Mouse (Mus musculus) adrenal gland, postnatal 14 days (tissue): Measurements from ENCODE around the gene Cacna2d4. TPM values are rescaled to one million over a fixed set of nuclear protein-coding genes. Genes with fewer than 3 reads are reported as not detected.
A peak's percentile ranks its signal among the peaks of the same experiment; 100 is the strongest.

ENCODE experiments used
- DNase-seq: peaks from one replicate; pipeline ENCODE4 v3.0.0; 2021; ENCODE audit warnings: mixed read lengths
- total RNA-seq: library from RNA; stranded (reverse); gene quantifications from 2 replicates; pipeline ENCODE4 v1.2.3, GENCODE M21; 2021

The Cacna2d4 gene
- total RNA-seq, 1 experiment from 2014 or later = not detected

GRCm38 (mm10) chr6:119220297-119220696, 16.0 kb upstream of the Cacna2d4 start:
- peak; percentile 67 for DNase-seq

DNA sequence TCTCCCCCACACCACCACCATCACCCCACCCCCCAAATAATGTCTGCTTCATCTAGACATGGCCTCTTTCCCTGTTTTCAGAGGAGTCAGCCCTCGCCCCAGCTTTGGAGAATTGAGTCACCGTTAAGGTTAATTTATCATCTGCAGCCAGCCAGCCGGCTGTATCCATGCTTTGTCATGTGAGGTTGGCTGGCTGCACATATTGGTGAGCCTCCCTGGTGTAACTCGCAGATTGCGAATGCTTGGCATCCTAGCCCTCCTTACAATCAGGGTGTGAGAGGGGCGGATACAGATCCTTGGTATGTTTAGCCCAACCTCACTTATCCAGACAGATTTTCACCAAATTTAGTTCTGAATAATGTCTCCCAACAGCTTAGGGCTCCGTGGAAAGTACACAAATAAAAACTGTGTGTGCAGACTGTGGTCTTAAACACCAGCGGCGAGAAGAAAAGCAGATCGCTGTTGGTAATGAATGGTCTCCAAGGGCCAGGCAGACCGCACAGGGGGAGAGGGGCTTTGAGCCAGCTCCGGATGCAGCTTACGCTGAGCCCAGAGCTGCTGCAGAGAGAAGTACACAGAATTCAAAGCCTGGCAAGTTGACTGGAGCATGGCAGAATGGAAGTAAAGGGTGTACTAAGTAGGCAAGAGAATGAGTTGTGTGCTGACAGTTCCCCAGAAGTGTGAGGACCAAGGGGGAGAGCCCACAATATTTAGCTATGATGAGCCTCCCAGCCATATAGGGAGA, 11.7 kb upstream of the Cacna2d4 start:
- peak; percentile 41 for DNase-seq

- DNase-seq = no peak
Observed at GRCm38 (mm10) chr6:119225226-119225625, 11.1 kb upstream of the Cacna2d4 start.

DNA sequence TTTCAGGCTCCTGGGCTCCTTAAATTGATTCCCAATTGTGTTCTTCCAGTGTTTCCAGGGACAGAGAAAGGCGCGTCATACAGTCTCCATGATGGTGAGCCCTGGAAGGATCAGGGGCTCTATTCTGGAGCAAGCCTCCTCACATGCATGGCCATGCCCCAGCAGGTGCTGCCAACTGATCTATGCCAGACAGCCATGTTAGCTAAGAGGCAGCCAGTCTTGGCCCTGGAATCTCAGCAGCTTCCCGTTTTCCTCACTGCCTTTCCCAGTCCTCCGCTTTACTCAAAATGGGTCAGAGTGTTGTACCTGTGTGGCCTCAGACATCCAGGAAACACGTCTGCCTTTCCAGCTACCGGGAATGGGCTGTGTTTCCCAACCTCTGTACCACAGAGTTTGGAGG, 10.6 kb upstream of the Cacna2d4 start:
- no peak for DNase-seq

DNA sequence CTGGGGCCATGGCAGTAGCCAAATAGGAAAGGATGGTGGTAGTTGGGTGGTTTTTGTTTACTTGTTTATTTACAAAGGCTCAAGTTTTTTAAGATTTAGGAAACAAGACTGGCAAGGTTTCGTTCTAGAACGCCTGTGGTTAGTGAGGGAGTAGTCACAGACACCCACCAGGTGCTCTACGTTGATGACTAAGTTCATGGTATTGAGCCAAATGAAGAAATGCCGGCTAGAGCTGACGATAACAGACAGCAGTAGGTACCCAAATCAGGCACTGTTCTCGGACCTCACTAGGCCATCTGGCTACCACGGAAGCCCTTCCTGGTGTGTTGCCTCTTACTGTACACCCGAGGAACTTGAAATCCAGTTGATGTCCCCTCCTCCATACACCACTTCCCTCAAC, 9.3 kb upstream of the Cacna2d4 start:
- no peak for DNase-seq

DNA sequence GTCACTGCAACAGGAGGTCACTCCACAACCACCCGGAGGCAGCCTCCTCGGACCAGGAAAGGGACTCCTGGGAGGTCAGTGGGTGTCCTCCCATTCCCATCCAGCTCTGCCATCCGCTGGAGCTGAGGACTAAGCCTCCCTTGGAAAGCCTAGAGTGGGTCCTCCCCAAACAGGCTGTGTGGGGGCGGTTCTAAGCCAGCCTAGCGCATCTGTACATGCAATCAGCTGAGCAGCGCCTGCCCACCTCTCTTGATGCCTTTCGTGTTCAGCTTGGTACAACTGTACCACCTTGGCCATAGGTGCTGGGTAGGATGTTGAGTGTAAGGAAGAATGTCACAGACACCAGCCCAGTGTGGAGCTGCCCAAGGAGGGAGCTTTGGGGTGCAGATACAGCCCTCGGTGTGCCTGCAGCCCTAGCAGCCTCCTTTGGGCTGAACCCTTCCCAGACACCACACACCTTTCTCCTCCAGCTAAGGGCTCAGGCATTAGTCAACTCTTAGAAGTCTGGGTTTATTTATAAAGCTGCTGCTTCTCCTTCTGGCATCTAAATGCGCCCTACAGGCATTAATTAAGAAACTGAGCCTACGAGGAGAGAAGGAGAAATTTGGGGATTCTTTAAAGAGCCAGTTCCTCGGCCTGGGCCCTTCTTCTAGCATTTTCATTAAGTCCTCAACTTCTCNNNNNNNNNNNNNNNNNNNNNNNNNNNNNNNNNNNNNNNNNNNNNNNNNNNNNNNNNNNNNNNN, 7.3 kb upstream of the Cacna2d4 start:
- no peak for DNase-seq

GRCm38 (mm10) chr6:119233066-119233465, 3.3 kb upstream of the Cacna2d4 start:
- DNase-seq = peak; percentile 56

DNA sequence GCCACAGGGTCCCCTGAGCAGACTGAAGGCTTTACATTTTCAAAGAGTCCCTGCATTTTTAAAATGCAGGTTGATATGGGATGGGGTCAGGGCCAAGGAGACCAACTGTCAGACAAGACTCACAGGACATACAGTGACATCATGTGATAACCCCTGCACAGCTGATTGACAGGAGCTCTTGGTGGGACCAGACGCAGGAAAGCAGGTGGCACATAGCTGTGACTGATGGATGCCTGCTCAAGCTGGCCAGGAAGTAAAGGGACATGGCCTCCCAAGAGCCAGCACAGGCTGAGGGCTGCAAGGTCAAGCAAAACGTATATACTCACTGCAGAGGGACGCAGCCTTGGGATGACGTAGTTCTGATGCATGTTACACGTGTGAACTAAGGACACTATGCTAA, 885 bp upstream of the Cacna2d4 start:
- no peak for DNase-seq

GRCm38 (mm10) chr6:119237427-119237989, 1.2 kb downstream of the Cacna2d4 start:
- peak; percentile 71 for DNase-seq

GRCm38 (mm10) chr6:119239341-119240005, 3.1 kb downstream of the Cacna2d4 start:
- DNase-seq = no peak

DNA sequence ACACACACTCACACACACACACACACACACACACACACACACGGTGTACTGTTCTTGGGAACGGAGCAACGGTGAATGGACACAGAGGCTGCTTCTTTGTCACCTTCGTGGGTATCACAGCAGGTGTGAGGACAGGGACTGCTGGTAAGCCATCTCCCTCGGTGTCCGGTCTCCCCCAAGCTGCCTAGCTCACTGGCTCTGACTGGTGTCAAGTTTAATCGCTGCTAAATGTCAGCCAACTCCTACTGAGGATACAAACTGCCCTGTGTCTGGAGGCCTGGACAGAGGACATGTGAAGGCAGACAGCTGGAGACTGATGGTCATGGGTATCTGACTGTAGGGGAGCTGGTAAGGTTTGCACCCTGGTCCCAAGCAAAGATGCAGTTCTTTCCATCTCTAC, 3.9 kb downstream of the Cacna2d4 start:
- DNase-seq = no peak

DNA sequence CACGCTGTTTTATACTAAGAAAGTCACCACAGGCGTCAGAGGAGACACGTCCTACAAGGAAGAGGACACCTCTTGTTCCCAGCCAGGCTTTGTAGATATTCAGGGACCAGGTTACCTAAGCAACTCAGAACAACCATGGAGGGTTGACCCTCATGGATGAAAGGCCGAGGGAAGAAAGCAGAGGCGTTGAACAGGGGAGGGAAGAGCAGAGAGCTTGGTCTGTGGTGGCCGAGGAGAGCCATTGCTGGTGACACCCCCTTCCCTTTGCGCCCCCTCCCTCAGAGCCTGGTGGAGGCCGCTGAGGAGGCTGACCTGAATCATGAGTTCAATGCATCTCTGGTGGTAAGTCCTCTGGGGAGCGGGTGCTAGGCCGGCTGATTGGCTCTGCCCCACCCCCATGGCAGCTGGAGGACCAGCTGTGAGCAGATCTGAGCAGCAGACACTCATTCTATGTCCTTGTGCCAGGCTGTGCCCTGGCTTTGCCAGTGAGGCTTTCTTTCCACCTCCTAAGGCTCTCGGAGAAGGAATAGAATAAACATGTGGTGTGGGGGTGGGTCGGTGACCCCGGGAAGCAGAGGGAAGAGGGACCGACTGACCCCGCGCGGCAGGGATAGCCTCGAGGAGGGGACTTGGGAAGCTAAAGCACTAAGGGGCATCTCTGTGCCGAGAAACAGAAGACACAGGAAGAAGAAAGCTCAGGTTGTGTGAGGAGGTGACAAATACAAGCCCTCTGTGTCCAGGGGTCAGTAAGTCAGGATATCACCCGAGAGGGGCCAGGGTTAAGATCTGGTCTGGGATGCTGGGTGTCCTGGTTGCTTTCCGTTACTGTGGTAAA, 4.8 kb downstream of the Cacna2d4 start:
- DNase-seq = no peak

DNA sequence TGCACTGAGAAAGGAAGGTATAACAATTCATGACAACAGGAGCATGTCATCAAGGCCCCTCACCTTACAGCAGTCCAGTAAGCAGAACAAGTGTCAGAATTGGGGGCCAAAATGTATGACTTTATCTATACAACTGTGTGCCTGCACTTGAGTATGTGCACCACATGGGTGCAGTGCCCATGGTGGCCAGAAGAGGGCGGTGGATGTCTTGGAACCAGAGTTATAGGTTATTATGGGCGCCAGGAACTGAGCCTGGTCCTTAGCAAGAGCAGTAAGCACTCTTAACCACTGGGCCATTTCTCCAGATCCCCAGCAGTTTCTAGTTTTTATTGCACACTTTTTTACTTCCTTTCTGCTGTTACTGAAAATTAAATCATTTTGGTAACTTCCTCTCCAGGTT, 9.8 kb downstream of the Cacna2d4 start:
- no peak for DNase-seq

DNA sequence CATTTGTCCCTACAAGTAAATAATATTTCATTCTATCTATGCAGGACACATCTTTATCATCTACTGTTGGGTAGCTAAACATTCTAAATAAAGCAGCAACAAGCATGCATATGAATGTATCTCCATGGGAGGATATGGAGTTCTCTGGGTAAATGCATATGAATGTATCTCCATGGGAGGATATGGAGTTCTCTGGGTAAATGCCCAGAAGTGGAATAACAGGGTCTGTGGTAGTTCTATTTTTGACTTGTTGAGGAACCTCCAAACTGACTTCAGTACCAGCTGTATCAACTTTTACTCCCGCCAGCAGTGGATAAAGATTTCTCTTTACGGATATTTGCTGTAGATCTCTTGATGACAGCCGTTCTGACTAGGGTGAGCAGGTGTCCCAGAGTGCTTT, 12.3 kb downstream of the Cacna2d4 start:
- DNase-seq = no peak

GRCm38 (mm10) chr6:119249726-119250125, 13.4 kb downstream of the Cacna2d4 start:
- no peak for DNase-seq

GRCm38 (mm10) chr6:119251704-119252103, 15.4 kb downstream of the Cacna2d4 start:
- no peak for DNase-seq

GRCm38 (mm10) chr6:119276713-119277112, 40.4 kb downstream of the Cacna2d4 start:
- DNase-seq = no peak

GRCm38 (mm10) chr6:119280761-119281160, 44.4 kb downstream of the Cacna2d4 start:
- DNase-seq = no peak

- no peak for DNase-seq
Observed at GRCm38 (mm10) chr6:119301310-119301709, 65.0 kb downstream of the Cacna2d4 start.

DNA sequence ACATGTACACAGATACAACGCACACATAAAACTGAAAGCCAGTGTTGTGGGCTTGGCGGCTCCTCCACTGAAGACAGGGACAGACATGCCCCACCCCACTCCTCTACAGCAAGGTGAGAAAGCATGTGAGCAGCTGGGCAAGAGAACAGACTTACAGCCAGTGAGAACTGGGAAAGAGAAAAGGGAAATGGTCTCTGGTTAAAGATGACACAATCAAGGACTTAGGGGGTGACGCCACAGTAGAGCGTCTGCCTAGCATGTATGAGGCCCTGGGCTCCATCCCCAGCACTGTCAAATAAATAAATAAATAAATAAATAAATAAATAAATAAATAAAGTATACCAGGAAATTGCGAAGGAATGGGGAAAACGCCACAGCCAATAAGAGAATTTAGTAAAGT, 67.0 kb downstream of the Cacna2d4 start:
- DNase-seq = no peak

- DNase-seq = no peak
Observed at GRCm38 (mm10) chr6:119307867-119308413, 71.6 kb downstream of the Cacna2d4 start.

- no peak for DNase-seq
Observed at GRCm38 (mm10) chr6:119310176-119310575, 73.8 kb downstream of the Cacna2d4 start.
